Comparison of ENCODE assay signal across 14 mouse cellular contexts in genomic region chr4:68768256-68768655, GRCm38 (mm10).
DNase-seq lines count a peak whose midpoint lies in the region; ATAC-seq and TF ChIP-seq lines count a peak whose summit lies in the region.
"Had no signal": no experiment of that assay in that cellular context is flagged by ENCODE, and none has a peak within 500 bp of the region (broad histone marks: within the 10 kb centered on the region; RNA-seq: fewer than 3 reads in every experiment).

No protein-coding gene starts in this region.

- peaks cover 19% of the 10 kb centered on the region for H3K4me1 ChIP-seq in hindbrain, embryonic 15.5 days (replicated peaks)
- H3K4me1 ChIP-seq in hindbrain, embryonic 14.5 days (replicated peaks; ENCODE audit: control insufficient read depth, insufficient read depth, low read length): no peaks in the 10 kb centered on the region
- H3K4me1 ChIP-seq in olfactory bulb, adult 2 months (ENCODE audit: control insufficient read depth, insufficient read depth, low read length): peaks cover 13% of the 10 kb centered on the region
- H3K4me1 ChIP-seq: heart, embryonic 15.5 days; kidney, embryonic 15.5 days had no signal

- no peaks in the 10 kb centered on the region for H3K36me3 ChIP-seq in hindbrain, embryonic 15.5 days
- no peaks in the 10 kb centered on the region for H3K36me3 ChIP-seq in hindbrain, embryonic 14.5 days (replicated peaks; ENCODE audit: control insufficient read depth, insufficient read depth)
- H3K36me3 ChIP-seq: heart, embryonic 15.5 days; kidney, embryonic 15.5 days had no signal

- H3K27ac ChIP-seq in hindbrain, embryonic 15.5 days (replicated peaks): no peak overlapping the region; the same call in 1 of the 2 replicates
- H3K27ac ChIP-seq in hindbrain, embryonic 14.5 days: no peak overlapping the region
- H3K27ac ChIP-seq in olfactory bulb, adult 2 months (ENCODE audit: insufficient read depth, low read depth, low read length): peak overlapping the region; percentile 76
- H3K27ac ChIP-seq: gastrocnemius, adult 2 months; heart, embryonic 15.5 days; kidney, embryonic 15.5 days had no signal

- no peaks in the 10 kb centered on the region for H3K9me3 ChIP-seq in hindbrain, embryonic 15.5 days
- H3K9me3 ChIP-seq in hindbrain, embryonic 14.5 days (ENCODE audit: control insufficient read depth, low read length): no peaks in the 10 kb centered on the region
- H3K9me3 ChIP-seq: heart, embryonic 15.5 days; kidney, embryonic 15.5 days had no signal

- no peak for TF ChIP-seq POLR2A in olfactory bulb, adult 2 months (IDR thresholded peaks at IDR 0.05; ENCODE audit: insufficient read depth, low read depth, low read length)

- TF ChIP-seq CTCF in olfactory bulb, adult 2 months (IDR thresholded peaks at IDR 0.05; ENCODE audit: insufficient read depth, low read depth, low read length): no peak

- ATAC-seq in hindbrain, embryonic 15.5 days (ENCODE audit: low FRiP score, low read depth): peak; percentile 20; the same call in 1 of the 2 replicates
- no peak; the same call in 1 of the 2 replicates for ATAC-seq in hindbrain, embryonic 14.5 days (ENCODE audit: low FRiP score)

- WGBS in hindbrain, embryonic 15.5 days: 38% methylated on average over 5 of the region's 5 CpGs
- 36% methylated on average over 5 of the region's 5 CpGs for WGBS in hindbrain, embryonic 14.5 days
- WGBS in olfactory bulb, adult 2 months: 22% methylated on average over 5 of the region's 5 CpGs

- no peak for DNase-seq in hindbrain, embryonic 14.5 days (ENCODE audit: low spot score)
- peak; percentile 32 for DNase-seq in right cerebral cortex, adult 18-20 months
- no peak for DNase-seq in right cerebral cortex, postnatal 14 days
- DNase-seq in cerebellum, postnatal 25 days: peak; percentile 85
- no peak for DNase-seq in testis, postnatal 14 days (ENCODE audit: low spot score)
- DNase-seq in c-Kit-positive CD71-positive TER-119-positive erythroid progenitor cells, embryonic 14.5 days (ENCODE audit: low spot score): no peak
- DNase-seq: gastrocnemius, adult 2 months; liver; lung, postnatal 10 days had no signal

- H3K4me3 ChIP-seq in hindbrain, embryonic 15.5 days: no peak overlapping the region
- no peak overlapping the region for H3K4me3 ChIP-seq in hindbrain, embryonic 14.5 days (replicated peaks; ENCODE audit: low read length)
- no peak overlapping the region for H3K4me3 ChIP-seq in olfactory bulb, adult 2 months (ENCODE audit: insufficient read depth, low read depth, low read length)
- H3K4me3 ChIP-seq: gastrocnemius, adult 2 months; heart, embryonic 15.5 days; kidney, embryonic 15.5 days; myocyte had no signal

- H3K9ac ChIP-seq in hindbrain, embryonic 15.5 days: no peak overlapping the region
- no peak overlapping the region for H3K9ac ChIP-seq in hindbrain, embryonic 14.5 days
- H3K9ac ChIP-seq: heart, embryonic 15.5 days; kidney, embryonic 15.5 days had no signal

- H3K4me2 ChIP-seq in hindbrain, embryonic 15.5 days: no peak overlapping the region
- H3K4me2 ChIP-seq in hindbrain, embryonic 14.5 days (replicated peaks): no peak overlapping the region
- H3K4me2 ChIP-seq: heart, embryonic 15.5 days; kidney, embryonic 15.5 days had no signal

- no peaks in the 10 kb centered on the region for H3K27me3 ChIP-seq in hindbrain, embryonic 15.5 days
- H3K27me3 ChIP-seq in hindbrain, embryonic 14.5 days (ENCODE audit: control insufficient read depth, insufficient read depth, low read length): no peaks in the 10 kb centered on the region
- H3K27me3 ChIP-seq: heart, embryonic 15.5 days; kidney, embryonic 15.5 days had no signal

Comparison
In these comparisons a context has a peak if more than half of its experiments do, and no peak if none do; other contexts are left out.
1. DNase-seq: peak in right cerebral cortex, adult 18-20 months (single experiment) and cerebellum, postnatal 25 days (2 of 2); none in hindbrain, embryonic 14.5 days (single experiment), right cerebral cortex, postnatal 14 days (single experiment), testis, postnatal 14 days (single experiment) and c-Kit-positive CD71-positive TER-119-positive erythroid progenitor cells, embryonic 14.5 days (single experiment).